Mouse (Mus musculus): ENCODE measurements around the gene Gabarapl1.
"Not testable (repeated sequence)": the region's sequence is repeated elsewhere in the genome, so short reads cannot be mapped to it uniquely, and the experiment has no call there.

The Gabarapl1 gene

GRCm38 (mm10) chr6:129532942-129533860, at the start of gene Gabarapl1:
TSS of gene Gabarapl1 (plus strand) at chr6:129533160.
- peak; percentile 64 for DNase-seq (ENCODE audit: low read depth, low spot score)

DNA sequence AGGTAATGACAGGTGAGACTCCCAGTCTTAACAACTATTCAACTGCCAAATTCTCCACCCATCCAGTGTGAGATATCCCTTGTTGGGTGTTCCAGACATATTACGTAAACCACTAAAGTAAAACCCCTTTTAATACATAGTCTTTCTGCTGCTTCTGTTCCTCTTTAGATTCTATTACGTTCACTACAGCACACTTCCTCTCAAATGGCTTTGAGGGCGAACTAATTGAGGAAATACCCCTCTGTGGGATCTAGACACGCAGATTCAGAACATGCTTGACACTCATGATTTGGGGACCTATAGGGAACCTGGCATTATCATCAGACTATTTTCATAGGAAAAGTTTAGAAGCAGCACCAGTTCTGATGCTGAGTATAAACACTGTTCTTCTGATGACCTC, 38.0 kb upstream of the Gabarapl1 start:
- no peak for DNase-seq (ENCODE audit: low read depth, low spot score)

DNA sequence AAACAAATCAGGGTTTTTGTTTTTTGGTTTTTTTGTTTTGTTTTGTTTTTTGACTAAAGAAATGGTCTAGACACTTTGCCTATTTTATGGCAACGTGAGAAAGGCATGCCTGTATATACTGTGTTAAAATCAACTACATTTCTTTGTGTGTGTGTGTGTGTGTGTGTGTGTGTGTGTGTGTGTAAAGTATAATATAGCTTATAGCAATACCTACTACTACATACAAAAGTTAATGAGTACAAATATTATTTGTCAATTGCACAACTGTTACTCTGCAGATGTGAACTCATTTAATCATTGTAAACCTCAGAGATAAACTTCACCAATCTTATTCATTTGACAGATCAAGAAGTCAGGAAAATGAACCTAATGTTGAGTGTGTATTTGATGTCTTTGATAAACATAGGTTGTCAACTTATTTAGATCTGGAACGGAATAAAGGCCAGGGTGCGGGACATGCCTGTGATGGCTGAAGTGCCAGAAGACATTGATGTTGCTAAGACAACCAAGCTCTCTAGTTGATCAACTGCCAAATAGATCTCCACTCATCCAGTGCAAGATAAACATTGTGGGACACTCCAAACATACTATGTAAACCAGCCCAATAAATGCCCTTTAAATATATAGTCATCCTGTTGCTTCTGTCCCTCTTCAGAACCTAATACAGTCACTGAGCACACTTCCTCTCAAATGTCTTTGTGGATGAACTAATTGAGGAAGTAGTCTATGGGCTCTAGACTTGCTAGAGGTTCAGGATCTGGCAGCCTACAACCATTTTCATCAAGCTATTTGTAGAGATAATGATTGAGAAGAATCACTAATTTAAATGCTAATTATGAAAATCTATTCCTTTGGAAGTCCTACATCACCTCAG, 35.4 kb upstream of the Gabarapl1 start:
- DNase-seq (ENCODE audit: low read depth, low spot score) = no peak

GRCm38 (mm10) chr6:129499516-129499915, 33.4 kb upstream of the Gabarapl1 start:
- DNase-seq (ENCODE audit: low read depth, low spot score) = not testable (repeated sequence)

DNA sequence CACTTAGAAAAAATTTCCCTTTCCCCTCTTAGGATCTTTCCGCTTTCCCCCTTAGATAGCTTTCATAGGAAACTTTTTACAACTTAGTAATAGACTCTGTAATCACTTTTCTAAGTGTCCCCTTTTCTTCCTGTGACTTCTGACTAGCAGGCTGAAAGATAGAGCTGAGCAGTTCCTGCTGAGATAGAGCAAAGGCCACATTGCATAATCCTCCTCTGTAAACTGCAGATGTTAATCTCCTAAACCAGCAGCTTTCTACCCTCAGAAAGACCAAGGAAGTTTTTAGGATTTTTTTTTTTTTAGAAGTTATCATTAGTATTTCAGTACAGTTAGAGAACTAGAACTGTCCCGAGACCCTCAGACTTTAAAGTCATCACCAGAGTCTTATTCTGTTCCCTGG, 29.5 kb upstream of the Gabarapl1 start:
- no peak for DNase-seq (ENCODE audit: low read depth, low spot score)

- DNase-seq (ENCODE audit: low read depth, low spot score) = no peak
Observed at GRCm38 (mm10) chr6:129507024-129507423, 25.9 kb upstream of the Gabarapl1 start, which contains the start of gene Olr1. TSS of gene Olr1 (minus strand) at chr6:129507165.

GRCm38 (mm10) chr6:129510120-129510911, 22.6 kb upstream of the Gabarapl1 start:
- no peak for DNase-seq (ENCODE audit: low read depth, low spot score)

DNA sequence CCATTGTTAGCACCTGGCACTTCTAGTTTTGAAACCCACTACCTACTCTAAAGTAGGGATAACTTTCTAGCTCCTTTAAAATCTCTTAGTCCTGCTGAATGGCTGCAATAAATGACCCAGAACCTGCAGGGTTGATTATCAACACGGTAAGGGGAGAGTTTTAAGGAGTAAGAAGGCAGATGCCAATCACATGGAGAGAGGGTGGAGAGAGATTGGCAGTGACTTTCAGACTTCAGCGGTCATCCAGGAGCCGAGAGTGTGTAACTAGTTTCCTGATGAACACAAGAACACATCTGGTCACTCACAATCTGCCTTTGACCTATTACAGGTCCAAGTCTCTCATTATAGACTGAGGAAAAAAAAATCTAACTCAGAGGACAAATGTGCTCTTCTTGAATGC, 20.6 kb upstream of the Gabarapl1 start, which contains the start of gene Tmem52b:
Gene Tmem52b (plus strand): TSS at position 189 of the 400 bp plus-strand sequence.
- DNase-seq (ENCODE audit: low read depth, low spot score) = no peak

- no peak for DNase-seq (ENCODE audit: low read depth, low spot score)
Observed at GRCm38 (mm10) chr6:129512868-129513267, 20.1 kb upstream of the Gabarapl1 start.

- DNase-seq (ENCODE audit: low read depth, low spot score) = no peak
Observed at GRCm38 (mm10) chr6:129513409-129513808, 19.6 kb upstream of the Gabarapl1 start.

- DNase-seq (ENCODE audit: low read depth, low spot score) = no peak
Observed at GRCm38 (mm10) chr6:129514376-129514775, 18.6 kb upstream of the Gabarapl1 start.

DNA sequence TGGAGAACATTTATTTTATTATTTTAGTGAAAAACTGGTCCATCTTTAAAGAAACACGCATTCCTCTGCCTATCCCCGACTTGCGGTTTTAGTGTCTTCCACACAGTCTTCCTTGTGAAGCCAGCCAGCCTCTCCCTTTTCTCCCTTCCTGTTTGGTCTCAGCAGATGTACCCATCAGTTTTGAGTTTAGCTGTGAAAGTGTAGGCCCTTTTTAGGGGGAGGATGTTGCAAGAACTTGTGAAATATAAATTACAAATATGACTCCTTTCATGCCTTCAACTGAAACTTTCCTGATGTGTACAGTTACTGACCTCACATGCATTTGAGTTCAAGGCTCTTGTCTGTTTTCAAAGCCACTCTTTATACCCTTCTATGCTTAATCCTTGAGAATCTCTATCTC, 17.9 kb upstream of the Gabarapl1 start:
- no peak for DNase-seq (ENCODE audit: low read depth, low spot score)

GRCm38 (mm10) chr6:129516388-129516787, 16.6 kb upstream of the Gabarapl1 start:
- no peak for DNase-seq (ENCODE audit: low read depth, low spot score)

DNA sequence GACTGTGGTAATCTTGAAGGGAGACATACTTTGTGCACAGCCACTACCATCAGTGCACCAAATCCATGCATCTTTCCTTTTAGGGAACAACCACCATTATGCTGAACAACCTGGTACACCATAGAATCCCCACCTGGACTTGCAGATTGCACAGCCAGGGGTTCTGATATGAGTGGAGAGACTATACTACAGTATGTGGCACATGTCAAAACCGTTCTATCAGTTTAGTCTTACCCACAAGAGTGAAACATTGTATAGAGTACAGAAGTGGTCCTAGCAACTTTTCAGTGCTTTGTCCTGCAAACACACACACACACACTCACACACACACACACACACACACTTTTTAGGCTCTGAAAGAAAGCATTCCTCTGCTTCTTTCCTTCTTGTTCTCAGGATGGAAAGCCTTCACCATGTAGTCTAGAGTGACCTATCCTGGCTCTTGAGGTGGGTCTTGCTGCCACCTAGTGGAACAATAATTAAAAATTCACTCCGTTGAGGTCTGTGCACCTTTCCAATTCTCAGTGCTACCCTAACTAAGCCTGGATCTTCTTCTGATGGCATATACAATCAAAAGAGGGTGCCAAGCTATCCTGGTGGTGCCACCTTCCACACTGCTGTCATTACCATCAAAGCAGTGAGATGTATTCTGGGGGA, 15.1 kb upstream of the Gabarapl1 start:
- DNase-seq (ENCODE audit: low read depth, low spot score) = peak; percentile 6

DNA sequence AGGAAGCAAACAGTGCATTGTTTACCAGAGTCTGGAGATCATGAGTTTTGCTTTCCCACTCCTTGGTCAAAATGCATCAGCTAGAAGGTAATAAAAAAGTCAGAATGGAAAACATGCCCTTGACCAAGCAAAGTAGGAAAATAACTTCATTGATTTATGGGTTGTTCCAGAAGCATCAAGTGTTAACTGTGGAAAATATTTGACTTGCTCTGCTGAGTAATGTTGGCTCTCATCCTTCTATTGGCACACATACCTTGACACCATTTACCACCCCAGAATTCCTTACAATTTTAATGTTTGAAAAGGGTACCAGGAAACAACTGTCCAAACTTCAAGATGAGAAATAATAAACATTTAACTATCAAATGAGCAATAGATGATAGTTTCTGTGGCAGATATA, 6.9 kb upstream of the Gabarapl1 start:
- DNase-seq (ENCODE audit: low read depth, low spot score) = no peak

DNA sequence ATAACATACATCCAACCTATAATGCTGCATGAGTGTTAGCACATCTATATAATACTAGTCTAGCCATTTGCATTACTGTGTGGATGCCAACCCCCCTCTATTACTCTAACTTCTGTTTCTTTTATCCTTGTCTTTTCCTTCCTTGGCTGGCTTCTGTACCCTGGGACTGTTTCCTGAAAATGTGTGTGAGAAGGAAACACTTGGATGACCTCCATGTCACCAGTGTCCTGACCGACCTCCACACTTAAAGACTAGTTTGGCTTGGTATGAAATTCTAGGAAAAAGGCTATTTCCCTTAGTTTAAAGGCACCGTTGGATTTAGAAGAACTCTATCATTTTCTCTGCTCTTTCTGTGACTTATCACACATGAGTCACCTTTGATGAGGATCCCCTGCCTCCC, 5.5 kb upstream of the Gabarapl1 start:
- DNase-seq (ENCODE audit: low read depth, low spot score) = no peak

GRCm38 (mm10) chr6:129529605-129530004, 3.4 kb upstream of the Gabarapl1 start:
- DNase-seq (ENCODE audit: low read depth, low spot score) = no peak

DNA sequence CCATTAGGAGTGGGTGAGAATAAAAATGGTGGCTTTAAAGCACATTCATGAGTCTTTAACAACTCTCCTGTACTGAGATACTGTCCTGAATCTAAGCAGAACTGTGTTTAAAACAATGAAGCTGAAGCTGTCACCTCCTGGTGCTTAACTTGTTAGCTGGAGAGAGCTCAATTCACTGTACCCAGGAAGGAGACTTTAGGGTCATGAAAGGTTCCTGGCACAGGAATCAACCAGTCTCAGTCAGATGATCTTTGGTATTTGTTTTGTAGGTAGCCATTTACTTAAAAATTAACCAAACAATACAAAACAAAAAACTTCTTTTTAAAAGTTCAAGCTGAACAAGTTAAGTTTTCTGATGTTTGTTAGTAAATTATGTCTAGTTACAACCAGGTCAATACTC, 2.7 kb upstream of the Gabarapl1 start:
- DNase-seq (ENCODE audit: low read depth, low spot score) = no peak

DNA sequence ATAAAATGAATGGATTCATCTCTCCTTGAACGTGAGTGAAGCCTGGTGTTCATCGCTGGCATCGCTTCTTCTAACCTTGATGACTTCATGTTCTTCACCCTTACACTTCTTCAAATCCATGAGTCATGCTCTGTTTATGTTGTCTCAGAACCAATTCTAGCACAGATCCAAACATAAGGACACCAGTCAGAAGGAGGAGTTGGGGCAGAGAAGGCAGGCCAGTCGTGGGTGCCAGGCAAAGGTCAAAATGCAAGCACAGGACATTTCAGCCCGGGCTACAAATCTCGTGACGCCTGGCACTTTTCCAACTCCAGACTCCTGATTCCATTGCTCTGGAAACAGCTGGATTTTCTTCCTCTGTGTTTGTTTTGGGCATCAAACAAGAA, 411 bp upstream of the Gabarapl1 start:
- no peak for DNase-seq (ENCODE audit: low read depth, low spot score)

- peak; percentile 46 for DNase-seq (ENCODE audit: low read depth, low spot score)
Observed at GRCm38 (mm10) chr6:129534057-129534456, 1.1 kb downstream of the Gabarapl1 start.

GRCm38 (mm10) chr6:129534627-129535190, 1.7 kb downstream of the Gabarapl1 start:
- no peak for DNase-seq (ENCODE audit: low read depth, low spot score)

Data from brain, embryonic 18.5 days (tissue).